Mouse (Mus musculus) hindbrain, embryonic 16.5 days (tissue): ENCODE measurements around the gene Mafk. TPM values are rescaled to one million over a fixed set of nuclear protein-coding genes. Genes with fewer than 3 reads are reported as not detected.

ENCODE experiments used
- ATAC-seq: fragments of 200-750 bp; cut with Nextera tagmentation; 2 replicates; pipeline ENCODE4 v1.8.0; 2017; ENCODE audit warnings: moderate TSS enrichment, moderate library complexity
- H3K27ac ChIP-seq: fragments of 300-500 bp; sonication (generic); 2 replicates; pipeline ENCODE4 v1.5.1; 2014; ENCODE audit warnings: low read depth, mild to moderate bottlenecking, control low read depth, low read length, moderate library complexity
- H3K27me3 ChIP-seq: fragments of 300-500 bp; sonication (generic); replicated peaks from 2 replicates; pipeline ENCODE4 v1.6.1; 2014; ENCODE audit warnings: low read length; ENCODE audit not compliant: control insufficient read depth, insufficient read depth
- H3K36me3 ChIP-seq: fragments of 300-500 bp; sonication (generic); 2 replicates; pipeline ENCODE4 v1.6.1; 2014; ENCODE audit warnings: mild to moderate bottlenecking, low read length, moderate library complexity, mixed read lengths; ENCODE audit not compliant: control insufficient read depth, insufficient read depth
- H3K4me1 ChIP-seq: fragments of 300-500 bp; sonication (generic); 2 replicates; pipeline ENCODE4 v1.6.1; 2014; ENCODE audit warnings: low read depth, low read length; ENCODE audit not compliant: control insufficient read depth, insufficient read depth
- H3K4me2 ChIP-seq: fragments of 300-500 bp; sonication (generic); 2 replicates; pipeline ENCODE4 v1.6.1; 2014; ENCODE audit warnings: mild to moderate bottlenecking, low read length, control low read depth, moderate library complexity
- H3K4me3 ChIP-seq: fragments of 300-500 bp; sonication (generic); 2 replicates; pipeline ENCODE4 v1.5.1; 2014; ENCODE audit warnings: mild to moderate bottlenecking, low read length, control low read depth, moderate library complexity
- H3K9ac ChIP-seq: fragments of 300-500 bp; sonication (generic); 2 replicates; pipeline ENCODE4 v1.6.1; 2014; ENCODE audit warnings: low read depth, mild to moderate bottlenecking, control low read depth, low read length, moderate library complexity
- H3K9me3 ChIP-seq: fragments of 300-500 bp; sonication (generic); 2 replicates; pipeline ENCODE4 v1.6.1; 2014; ENCODE audit warnings: mild to moderate bottlenecking, low read length, moderate library complexity; ENCODE audit not compliant: control insufficient read depth
- WGBS: fragments of 180-500 bp; shearing (Covaris S2); extraction: QIAGEN DNeasy Blood & Tissue Kit; methylation state at CpG from one replicate; pipeline ENCODE4 v1.1.7; 2014; 5-methylcytosine and 5-hydroxymethylcytosine counted together
- polyA plus RNA-seq: library from polyadenylated mRNA; unstranded; fragments of >200 nt; fragmentation: Nextera tagmentation; extraction: Ambion mirVana; gene quantifications from 2 replicates; pipeline ENCODE4 v1.2.1, GENCODE M21; 2015

The Mafk gene
- polyA plus RNA-seq, 1 experiment from 2014 or later = 12.1 TPM

- no peak overlapping the region for H3K4me2 ChIP-seq
- no peak overlapping the region for H3K4me3 ChIP-seq
- no peak for ATAC-seq
- WGBS = 97% methylated on average over 8 of the region's 8 CpGs
- no peak overlapping the region for H3K9ac ChIP-seq
- H3K27me3 ChIP-seq = no peaks in the 10 kb centered on the region
- H3K27ac ChIP-seq = no peak overlapping the region
- H3K36me3 ChIP-seq = peaks cover 10% of the 10 kb centered on the region
- H3K4me1 ChIP-seq = peaks cover 34% of the 10 kb centered on the region
- H3K9me3 ChIP-seq = no peaks in the 10 kb centered on the region
Observed at GRCm38 (mm10) chr5:139801231-139801630, 9.9 kb downstream of the Mafk start.

- Histone ChIP-seq H3K27ac (no peak overlapping the region), H3K9me3 (no peaks in the 10 kb centered on the region), H3K36me3 (peaks cover 10% of the 10 kb centered on the region), H3K4me1 (peaks cover 28% of the 10 kb centered on the region), H3K4me3 (no peak overlapping the region), H3K4me2 (no peak overlapping the region), H3K27me3 (no peaks in the 10 kb centered on the region), H3K9ac (no peak overlapping the region)
- ATAC-seq = no peak
- WGBS = 93% methylated on average over 10 of the region's 10 CpGs
Observed at GRCm38 (mm10) chr5:139801880-139802279, 10.6 kb downstream of the Mafk start.

GRCm38 (mm10) chr5:139803165-139803564, 11.9 kb downstream of the Mafk start:
- no peak for ATAC-seq

GRCm38 (mm10) chr5:139803601-139804102, 12.3 kb downstream of the Mafk start:
- no peak for ATAC-seq

More at GRCm38 (mm10) chr5:139803165-139803564, 11.9 kb downstream of the Mafk start:
- no peak overlapping the region for H3K27ac ChIP-seq
- H3K36me3 ChIP-seq = peaks cover 10% of the 10 kb centered on the region
- WGBS = 77% methylated on average over 8 of the region's 8 CpGs
- peaks cover 15% of the 10 kb centered on the region for H3K4me1 ChIP-seq
- H3K4me3 ChIP-seq = no peak overlapping the region
- H3K27me3 ChIP-seq = no peaks in the 10 kb centered on the region
- no peak overlapping the region for H3K4me2 ChIP-seq
- no peak overlapping the region for H3K9ac ChIP-seq
- no peaks in the 10 kb centered on the region for H3K9me3 ChIP-seq

GRCm38 (mm10) chr5:139804107-139804551, 12.8 kb downstream of the Mafk start:
- no peak overlapping the region for H3K9ac ChIP-seq
- peaks cover 10% of the 10 kb centered on the region for H3K36me3 ChIP-seq
- WGBS = 5% methylated on average over 6 of the region's 6 CpGs
- H3K27me3 ChIP-seq = no peaks in the 10 kb centered on the region
- no peak overlapping the region for H3K27ac ChIP-seq
- H3K9me3 ChIP-seq = no peaks in the 10 kb centered on the region
- no peak overlapping the region for H3K4me2 ChIP-seq
- H3K4me1 ChIP-seq = peaks cover 7% of the 10 kb centered on the region
- H3K4me3 ChIP-seq = no peak overlapping the region
- no peak for ATAC-seq

More at GRCm38 (mm10) chr5:139803601-139804102, 12.3 kb downstream of the Mafk start:
- Histone ChIP-seq H3K9ac (no peak overlapping the region), H3K4me2 (no peak overlapping the region), H3K27me3 (no peaks in the 10 kb centered on the region), H3K27ac (no peak overlapping the region), H3K4me1 (peaks cover 10% of the 10 kb centered on the region), H3K4me3 (no peak overlapping the region), H3K36me3 (peaks cover 10% of the 10 kb centered on the region), H3K9me3 (no peaks in the 10 kb centered on the region)
- WGBS = 8% methylated on average over 12 of the region's 12 CpGs

GRCm38 (mm10) chr5:139804573-139805111, 13.3 kb downstream of the Mafk start:
- Histone ChIP-seq H3K4me2 (no peak overlapping the region), H3K4me1 (peaks cover 4% of the 10 kb centered on the region; the same call in 1 of the 2 replicates), H3K27me3 (no peaks in the 10 kb centered on the region)

GRCm38 (mm10) chr5:139805924-139806323, 14.6 kb downstream of the Mafk start:
- Histone ChIP-seq H3K27ac (no peak overlapping the region), H3K9me3 (no peaks in the 10 kb centered on the region), H3K9ac (no peak overlapping the region), H3K4me2 (no peak overlapping the region), H3K4me3 (no peak overlapping the region), H3K4me1 (peaks cover 4% of the 10 kb centered on the region; the same call in 1 of the 2 replicates), H3K36me3 (0 out of 2 replicates have a peak, but pooled peaks cover 2% of the 10 kb centered on the region), H3K27me3 (no peaks in the 10 kb centered on the region)
- WGBS = 95% methylated on average over 8 of the region's 8 CpGs
- no peak for ATAC-seq

More at GRCm38 (mm10) chr5:139804573-139805111, 13.3 kb downstream of the Mafk start:
- Histone ChIP-seq H3K9ac (no peak overlapping the region), H3K36me3 (peaks cover 10% of the 10 kb centered on the region), H3K4me3 (no peak overlapping the region), H3K27ac (no peak overlapping the region), H3K9me3 (no peaks in the 10 kb centered on the region)
- ATAC-seq = no peak
- WGBS = 91% methylated on average over 11 of the region's 11 CpGs

GRCm38 (mm10) chr5:139809397-139809796, 18.1 kb downstream of the Mafk start:
- 61% methylated on average over 4 of the region's 4 CpGs for WGBS
- Histone ChIP-seq H3K9me3 (no peaks in the 10 kb centered on the region), H3K27ac (no peak overlapping the region), H3K36me3 (no peaks in the 10 kb centered on the region), H3K4me3 (no peak overlapping the region), H3K4me1 (no peaks in the 10 kb centered on the region), H3K4me2 (no peak overlapping the region), H3K27me3 (peaks cover 10% of the 10 kb centered on the region), H3K9ac (no peak overlapping the region)
- ATAC-seq = no peak

- H3K9ac ChIP-seq = no peak overlapping the region
- WGBS = 76% methylated on average over 15 of the region's 15 CpGs
- H3K27ac ChIP-seq = no peak overlapping the region
- H3K36me3 ChIP-seq = no peaks in the 10 kb centered on the region
- ATAC-seq = no peak
- peaks cover 12% of the 10 kb centered on the region for H3K27me3 ChIP-seq
- H3K4me2 ChIP-seq = no peak overlapping the region
- no peaks in the 10 kb centered on the region for H3K4me1 ChIP-seq
- H3K4me3 ChIP-seq = no peak overlapping the region
- H3K9me3 ChIP-seq = no peaks in the 10 kb centered on the region
Observed at GRCm38 (mm10) chr5:139811677-139812397, 20.5 kb downstream of the Mafk start.
